Mouse (Mus musculus) fibroblast of lung, adult 2 months (primary cell): ENCODE results near the gene Shd.

Source experiments
- DNase-seq: peaks from one replicate; pipeline ENCODE4 v3.0.0-alpha.2; 2011; ENCODE audit warnings: low read depth

Shd gene

GRCm38 (mm10) chr17:55958918-55959728, 11.1 kb upstream of the Shd start, which contains the start of gene Yju2:
TSS of gene Yju2 (plus strand) at chr17:55959099.
- peak; percentile 97 for DNase-seq

- DNase-seq = no peak
These were observed 10.1 kb upstream of the Shd start for GRCm38 (mm10) chr17:55959946-55960740.

- no peak for DNase-seq
These were observed 9.5 kb upstream of the Shd start for GRCm38 (mm10) chr17:55960791-55961190.

GRCm38 (mm10) chr17:55961631-55962030, 8.6 kb upstream of the Shd start:
- no peak for DNase-seq

- no peak for DNase-seq
These were observed 7.1 kb upstream of the Shd start for GRCm38 (mm10) chr17:55963171-55963570.

- no peak for DNase-seq
These were observed 5.8 kb upstream of the Shd start for GRCm38 (mm10) chr17:55964496-55964895.

- no peak for DNase-seq
These were observed 5.3 kb upstream of the Shd start for GRCm38 (mm10) chr17:55964996-55965395.

GRCm38 (mm10) chr17:55967186-55967585, 3.1 kb upstream of the Shd start:
- no peak for DNase-seq

GRCm38 (mm10) chr17:55968210-55968609, 2.1 kb upstream of the Shd start:
- no peak for DNase-seq

- DNase-seq = no peak
These were observed 707 bp upstream of the Shd start for GRCm38 (mm10) chr17:55969560-55969959.

- DNase-seq = no peak
These were observed 1.2 kb downstream of the Shd start for GRCm38 (mm10) chr17:55971453-55971852.

- DNase-seq = peak; percentile 56
These were observed 6.1 kb downstream of the Shd start for GRCm38 (mm10) chr17:55976255-55976862.

- no peak for DNase-seq
These were observed 7.0 kb downstream of the Shd start for GRCm38 (mm10) chr17:55977301-55977700.

- DNase-seq = no peak
These were observed 16.0 kb downstream of the Shd start, which contains the start of gene Fsd1 for GRCm38 (mm10) chr17:55986030-55986961. TSS of gene Fsd1 (plus strand) at chr17:55986509.

GRCm38 (mm10) chr17:55990278-55990898, 20.1 kb downstream of the Shd start:
- no peak for DNase-seq

GRCm38 (mm10) chr17:55996007-55996406, 25.7 kb downstream of the Shd start:
- DNase-seq = no peak

GRCm38 (mm10) chr17:55999794-56000499, 29.7 kb downstream of the Shd start:
- DNase-seq = no peak

GRCm38 (mm10) chr17:56003000-56003399, 32.7 kb downstream of the Shd start:
- no peak for DNase-seq

- DNase-seq = no peak
These were observed 35.3 kb downstream of the Shd start, which contains the start of the genes Stap2 and Mpnd for GRCm38 (mm10) chr17:56005415-56006061. TSS of gene Stap2 (minus strand) at chr17:56005584. TSS of gene Mpnd (plus strand) at chr17:56005711.

GRCm38 (mm10) chr17:56006956-56007355, 36.7 kb downstream of the Shd start:
- DNase-seq = no peak
